7 mouse cellular contexts compared by ENCODE assay signal in the genomic region with DNA sequence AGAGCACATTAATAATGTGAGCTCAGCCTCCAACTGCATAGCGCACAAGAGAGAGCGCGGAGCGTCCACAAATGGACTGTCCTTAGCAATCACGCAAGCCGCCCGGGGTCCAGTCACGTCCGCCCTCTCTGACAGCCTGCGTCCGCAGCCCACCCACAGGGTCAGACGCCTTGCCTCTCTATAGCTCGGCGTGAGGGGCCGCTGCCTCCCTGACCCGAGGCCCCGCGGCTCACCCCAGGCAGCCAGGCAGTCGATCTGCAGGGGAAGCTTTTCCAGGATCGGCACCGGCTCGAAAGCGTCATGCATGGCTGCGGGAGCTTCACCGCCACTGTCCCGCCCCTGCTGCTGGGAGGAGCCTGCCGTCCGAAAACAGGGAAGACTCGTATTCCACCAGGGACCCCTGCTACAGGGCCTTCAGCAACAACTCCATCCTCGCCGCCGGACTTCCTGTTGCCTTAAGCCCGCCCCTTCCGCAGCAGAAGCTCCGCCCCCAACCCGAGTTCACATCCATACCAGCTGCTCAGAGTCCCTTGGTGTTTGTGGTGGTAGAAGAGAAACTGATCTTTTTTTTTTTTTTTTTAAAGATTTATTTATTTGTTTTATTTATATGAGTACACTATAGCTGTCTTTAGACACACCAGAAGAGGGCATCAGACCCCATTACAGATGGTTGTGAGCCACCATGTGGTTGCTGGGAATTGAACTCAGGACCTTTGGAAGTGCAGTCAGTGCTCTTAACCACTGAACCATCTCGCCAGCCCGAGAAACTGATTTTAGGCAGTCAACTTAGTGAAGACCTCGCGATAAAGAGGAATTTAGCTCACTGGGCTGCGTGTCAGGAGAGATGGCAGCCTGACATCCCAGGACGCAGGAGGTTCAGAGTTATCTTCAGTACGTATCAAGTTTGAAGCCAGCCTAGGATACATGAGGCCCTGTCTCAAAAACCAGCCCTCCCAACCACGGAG. TPM values are rescaled to one million over a fixed set of nuclear protein-coding genes. Genes with fewer than 3 reads are reported as not detected.
DNase-seq lines count a peak whose midpoint lies in the region; ATAC-seq lines count a peak whose summit lies in the region.

A gene (minus strand): TSS at position 456 of the 965 bp plus-strand sequence.

- H3K27me3 ChIP-seq in embryonic facial prominence, embryonic 11.5 days (ENCODE audit: control insufficient read depth, insufficient read depth, low read length) = no peaks in the 10 kb centered on the region
- no peaks in the 10 kb centered on the region for H3K27me3 ChIP-seq in limb, embryonic 10.5 days (ENCODE audit: low read depth, poor library complexity, severe bottlenecking)
- H3K27me3 ChIP-seq in midbrain, embryonic 13.5 days = no peaks in the 10 kb centered on the region

- WGBS in embryonic facial prominence, embryonic 11.5 days = 10% methylated on average over 44 of the region's 44 CpGs
- 12% methylated on average over 44 of the region's 44 CpGs for WGBS in limb, embryonic 10.5 days
- WGBS in midbrain, embryonic 13.5 days = 12% methylated on average over 44 of the region's 44 CpGs

- DNase-seq in adrenal gland, postnatal 14 days = peak; percentile 94
- DNase-seq in embryonic facial prominence, embryonic 11.5 days (ENCODE audit: low spot score) = peak; percentile 93
- DNase-seq in kidney, adult 11 months = peak; percentile 90
- DNase-seq in limb, embryonic 10.5 days (ENCODE audit: low spot score) = peak; percentile 90
- DNase-seq in spleen, adult 12 weeks (ENCODE audit: low spot score) = peak; percentile 76

- peak within 1 kb of the TSS; percentile 83 for H3K9ac ChIP-seq in embryonic facial prominence, embryonic 11.5 days (replicated peaks; ENCODE audit: low read length)
- peak within 1 kb of the TSS; percentile 94 for H3K9ac ChIP-seq in midbrain, embryonic 13.5 days (replicated peaks)

- ATAC-seq in embryonic facial prominence, embryonic 11.5 days (replicated peaks; ENCODE audit: insufficient number of reproducible peaks, low FRiP score, low TSS enrichment, low read depth) = peak; percentile 94
- peak; percentile 93 for ATAC-seq in granulocyte monocyte progenitor cell, adult 5-6 weeks (replicated peaks; ENCODE audit: poor library complexity, severe bottlenecking)
- ATAC-seq in midbrain, embryonic 13.5 days = peak; percentile 99

- no peaks in the 10 kb centered on the region for H3K4me1 ChIP-seq in embryonic facial prominence, embryonic 11.5 days (ENCODE audit: control insufficient read depth, insufficient read depth, low read length)
- peaks cover 14% of the 10 kb centered on the region for H3K4me1 ChIP-seq in limb, embryonic 10.5 days
- H3K4me1 ChIP-seq in midbrain, embryonic 13.5 days (replicated peaks) = peaks cover 21% of the 10 kb centered on the region

- no peaks in the 10 kb centered on the region for H3K9me3 ChIP-seq in embryonic facial prominence, embryonic 11.5 days (replicated peaks; ENCODE audit: control insufficient read depth, low read length)
- no peaks in the 10 kb centered on the region for H3K9me3 ChIP-seq in limb, embryonic 10.5 days (replicated peaks)
- no peaks in the 10 kb centered on the region for H3K9me3 ChIP-seq in midbrain, embryonic 13.5 days

- no peaks in the 10 kb centered on the region; the same call in 1 of the 2 replicates for H3K36me3 ChIP-seq in embryonic facial prominence, embryonic 11.5 days (replicated peaks; ENCODE audit: control insufficient read depth, insufficient read depth, low read depth, low read length)
- H3K36me3 ChIP-seq in limb, embryonic 10.5 days = peaks cover 59% of the 10 kb centered on the region
- peaks cover 45% of the 10 kb centered on the region for H3K36me3 ChIP-seq in midbrain, embryonic 13.5 days

- peak within 1 kb of the TSS; percentile 90 for H3K4me3 ChIP-seq in embryonic facial prominence, embryonic 11.5 days (ENCODE audit: low read depth, low read length)
- H3K4me3 ChIP-seq in limb, embryonic 10.5 days = peak within 1 kb of the TSS; percentile 94
- peak within 1 kb of the TSS; percentile 98 for H3K4me3 ChIP-seq in midbrain, embryonic 13.5 days (replicated peaks)

- H3K4me2 ChIP-seq in embryonic facial prominence, embryonic 11.5 days (ENCODE audit: low read depth, low read length) = peak within 1 kb of the TSS; percentile 72
- H3K4me2 ChIP-seq in midbrain, embryonic 13.5 days (replicated peaks) = peak within 1 kb of the TSS; percentile 80

- H3K27ac ChIP-seq in embryonic facial prominence, embryonic 11.5 days (replicated peaks; ENCODE audit: low read depth, low read length) = peak within 1 kb of the TSS; percentile 47; the same call in 1 of the 2 replicates
- H3K27ac ChIP-seq in limb, embryonic 10.5 days = peak within 1 kb of the TSS; percentile 85
- peak within 1 kb of the TSS; percentile 80 for H3K27ac ChIP-seq in midbrain, embryonic 13.5 days

RNA-seq across cellular contexts. Expression of the gene that starts here (rescaled TPM):
- total RNA-seq in adrenal gland, postnatal 14 days (2021) = 34.1 and 44.3 TPM in 2 replicates
- polyA plus RNA-seq in embryonic facial prominence, embryonic 11.5 days (2014; fragmentation: Nextera tagmentation; extraction: Ambion mirVana) = 26.8 and 30.9 TPM in 2 replicates
- total RNA-seq in granulocyte monocyte progenitor cell, adult 5-6 weeks (2014; fragmentation: Nextera tagmentation) = 30.1 and 55.0 TPM in 2 replicates
- 37.1 and 39.2 TPM in 2 replicates for total RNA-seq in granulocyte monocyte progenitor cell, adult 5-6 weeks (2017)
- polyA plus RNA-seq in limb, embryonic 10.5 days (2016; fragmentation: Nextera tagmentation; extraction: Ambion mirVana) = 22.0 and 28.0 TPM in 2 replicates
- polyA plus RNA-seq in midbrain, embryonic 13.5 days (2015; fragmentation: Nextera tagmentation; extraction: Ambion mirVana) = 47.9 and 49.4 TPM in 2 replicates

Comparison
In these comparisons a context has a peak if more than half of its experiments do, and no peak if none do; other contexts are left out.
1. Peak in every context shown above with its lines: DNase-seq, ATAC-seq, H3K4me3 ChIP-seq and H3K27ac ChIP-seq.